Mouse (Mus musculus): ENCODE measurements around the gene Ccdc92b. TPM values are rescaled to one million over a fixed set of nuclear protein-coding genes. Genes with fewer than 3 reads are reported as not detected.

Gene Ccdc92b
- total RNA-seq, 2 experiments from 2014 or later: 0.05 TPM

DNA sequence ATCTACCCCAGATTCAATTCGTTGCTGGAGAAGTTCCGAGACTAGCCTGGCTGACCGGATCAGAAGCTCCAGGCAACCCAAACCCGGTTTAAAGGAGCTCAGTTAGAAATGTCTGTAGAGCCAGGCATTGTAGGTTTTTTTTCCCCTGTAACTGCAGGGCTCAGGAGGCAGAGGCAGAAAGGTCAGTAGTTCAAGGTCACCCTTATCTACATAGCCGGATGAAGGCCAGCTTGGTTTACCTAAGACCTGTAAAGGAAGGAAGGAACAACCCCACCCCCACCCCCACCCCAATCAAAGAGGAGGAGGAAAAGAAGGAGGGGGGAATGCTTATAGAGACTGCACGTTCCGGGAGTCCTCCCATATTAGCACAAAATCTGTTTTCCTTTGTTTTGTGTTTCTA is 8.0 kb upstream of the Ccdc92b start:
- DNase-seq (ENCODE audit: low spot score): no peak

- DNase-seq (ENCODE audit: low spot score): no peak
Measured at GRCm38 (mm10) chr11:74613428-74613827, 6.0 kb upstream of the Ccdc92b start.

- DNase-seq (ENCODE audit: low spot score): no peak
Measured at GRCm38 (mm10) chr11:74615571-74615970, 3.8 kb upstream of the Ccdc92b start.

- DNase-seq (ENCODE audit: low spot score): no peak
Measured at GRCm38 (mm10) chr11:74619956-74620300, 523 bp downstream of the Ccdc92b start.

GRCm38 (mm10) chr11:74621974-74622669 is 2.7 kb downstream of the Ccdc92b start:
- no peak for DNase-seq (ENCODE audit: low spot score)

- DNase-seq (ENCODE audit: low spot score): no peak
Measured at GRCm38 (mm10) chr11:74623693-74624092, 4.3 kb downstream of the Ccdc92b start.

DNA sequence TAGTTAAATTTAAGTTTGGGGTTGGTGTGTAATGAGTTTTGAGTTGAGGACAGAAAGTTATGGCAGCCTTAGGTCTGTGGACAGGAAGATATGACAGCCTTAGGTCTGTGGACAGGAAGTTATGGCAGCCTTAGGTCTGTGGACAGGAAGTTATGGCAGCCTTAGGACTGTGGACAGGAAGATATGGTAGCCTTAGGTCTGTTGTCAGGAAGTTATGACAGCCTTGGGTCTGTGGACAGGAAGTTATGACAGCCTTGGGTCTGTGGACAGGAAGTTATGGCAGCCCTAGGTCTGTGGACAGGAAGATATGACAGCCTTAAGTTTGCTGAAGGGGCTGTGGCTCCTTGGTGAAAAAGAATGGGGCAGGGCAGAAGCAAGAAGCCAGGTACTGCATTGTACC is 5.9 kb downstream of the Ccdc92b start:
- DNase-seq (ENCODE audit: low spot score): no peak

- no peak for DNase-seq (ENCODE audit: low spot score)
Measured at GRCm38 (mm10) chr11:74627481-74627880, 8.1 kb downstream of the Ccdc92b start.

GRCm38 (mm10) chr11:74631880-74632789 is 12.7 kb downstream of the Ccdc92b start:
- DNase-seq (ENCODE audit: low spot score): no peak

DNA sequence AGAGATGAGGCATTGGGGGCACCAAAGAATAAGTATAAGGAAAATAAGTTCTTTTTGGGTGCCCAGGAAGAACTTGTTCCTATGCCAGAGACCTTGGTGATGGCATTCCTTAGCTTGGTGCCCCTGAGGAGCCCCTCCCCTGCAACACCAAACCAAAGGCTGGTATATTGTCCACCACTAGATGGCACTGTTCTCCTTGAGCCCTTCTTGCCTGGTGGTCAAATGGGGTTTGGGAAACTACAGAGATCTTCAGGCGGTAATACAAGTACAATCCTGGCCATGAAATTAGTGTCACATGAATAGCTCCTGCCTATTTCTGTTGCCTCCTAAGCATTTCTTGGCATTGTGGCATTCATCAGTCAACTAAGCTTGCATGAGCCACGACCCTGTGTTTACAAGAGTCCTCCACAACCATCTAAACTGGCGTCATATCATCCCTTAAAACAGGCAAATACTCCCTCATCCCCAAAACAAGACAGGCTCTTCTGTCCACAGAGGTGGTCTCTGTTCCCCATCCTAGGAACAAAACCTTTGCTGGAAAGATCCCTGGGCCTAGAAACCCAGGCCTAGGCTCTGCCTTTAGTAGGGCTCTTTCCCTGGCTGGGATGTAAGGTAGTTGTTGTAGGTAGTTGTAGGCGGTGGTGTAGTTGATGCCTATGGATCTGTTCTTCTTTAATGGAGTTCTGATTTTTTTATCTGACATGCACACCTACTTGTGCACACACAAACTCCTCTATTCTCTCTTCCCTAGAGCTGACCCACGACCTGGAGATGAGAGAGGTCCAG is 15.3 kb downstream of the Ccdc92b start:
- DNase-seq (ENCODE audit: low spot score): peak; percentile 77

- no peak for DNase-seq (ENCODE audit: low spot score)
Measured at GRCm38 (mm10) chr11:74637486-74637885, 18.1 kb downstream of the Ccdc92b start.

- peak; percentile 78 for DNase-seq (ENCODE audit: low spot score)
Measured at GRCm38 (mm10) chr11:74637971-74638790, 18.8 kb downstream of the Ccdc92b start.

- DNase-seq (ENCODE audit: low spot score): no peak
Measured at GRCm38 (mm10) chr11:74638791-74639411, 19.5 kb downstream of the Ccdc92b start.

DNA sequence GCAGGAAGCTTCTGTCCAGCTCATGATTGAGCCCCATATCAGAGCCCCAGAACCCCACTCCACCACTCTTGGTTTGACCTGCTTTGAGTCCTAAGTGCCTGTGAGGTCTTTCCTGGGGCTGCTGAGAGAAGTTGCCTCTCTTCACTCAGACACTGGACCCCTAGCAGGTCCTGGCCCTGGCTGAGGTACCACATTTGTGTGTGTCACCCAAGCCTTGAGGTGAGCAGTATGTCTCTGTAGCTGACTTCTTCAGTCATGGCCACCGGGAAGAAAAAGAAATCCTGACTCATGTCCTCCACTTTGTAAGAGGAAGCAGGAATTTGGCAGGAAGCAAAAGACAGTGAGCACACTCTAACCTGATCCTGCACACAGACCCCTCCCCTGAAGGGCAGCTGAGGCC is 20.2 kb downstream of the Ccdc92b start:
- DNase-seq (ENCODE audit: low spot score): no peak

DNA sequence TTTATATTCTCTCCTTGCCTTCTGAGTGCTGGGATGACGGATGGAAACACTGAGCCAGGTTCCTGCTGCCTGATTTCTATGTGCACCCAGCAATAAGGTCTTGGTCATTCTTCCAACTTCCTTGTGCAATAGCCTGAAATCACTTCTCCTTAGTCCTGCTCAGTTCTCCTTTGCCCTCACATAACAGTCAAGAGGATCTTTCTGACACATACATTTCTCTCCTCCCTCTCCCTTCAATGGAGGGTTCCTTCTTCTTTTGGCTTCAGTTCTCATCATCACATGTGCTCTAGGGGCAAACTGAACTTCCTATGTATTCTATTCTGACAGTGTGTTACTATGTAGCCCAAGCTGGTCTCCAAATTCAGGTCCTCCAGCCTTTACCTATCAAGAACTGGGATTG is 28.6 kb downstream of the Ccdc92b start:
- no peak for DNase-seq (ENCODE audit: low spot score)

- DNase-seq (ENCODE audit: low spot score): no peak
Measured at GRCm38 (mm10) chr11:74648676-74649075, 29.3 kb downstream of the Ccdc92b start.

- DNase-seq (ENCODE audit: low spot score): peak; percentile 99
Measured at GRCm38 (mm10) chr11:74649095-74649646, 29.8 kb downstream of the Ccdc92b start, which contains the start of gene Cluh. TSS of gene Cluh (plus strand) at chr11:74649495.

- DNase-seq (ENCODE audit: low spot score): peak; percentile 31
Measured at GRCm38 (mm10) chr11:74649647-74650551, 30.5 kb downstream of the Ccdc92b start.

DNA sequence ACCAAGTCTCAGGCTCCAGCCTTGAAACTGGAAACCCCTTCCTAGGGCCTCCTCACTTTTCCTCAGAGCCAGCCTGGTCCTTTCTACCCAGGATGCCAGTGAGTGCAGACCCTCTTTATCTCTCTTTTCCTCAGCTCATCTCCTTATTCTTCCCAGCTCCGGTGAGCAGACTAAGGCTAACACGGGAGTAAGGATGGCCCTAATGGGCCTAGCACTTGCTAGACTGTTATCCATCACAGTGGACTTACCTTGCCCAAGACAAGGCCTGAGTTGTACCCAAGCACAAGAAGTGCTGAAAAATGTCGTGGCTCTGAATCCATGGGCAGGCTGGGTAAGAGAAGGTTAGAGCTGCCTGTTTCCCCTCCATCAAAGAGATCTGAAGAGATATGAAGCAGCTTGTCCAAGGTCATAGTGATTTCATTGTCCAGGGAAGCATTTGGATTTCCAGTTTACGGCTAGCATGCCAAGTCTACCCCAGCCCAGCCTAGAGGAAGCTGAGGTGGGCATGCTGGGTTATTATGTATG is 31.2 kb downstream of the Ccdc92b start:
- no peak for DNase-seq (ENCODE audit: low spot score)

Measured in gastrocnemius, adult 18-20 months (tissue).